Comparison of ENCODE assay signal across 13 mouse cellular contexts in the genomic region with DNA sequence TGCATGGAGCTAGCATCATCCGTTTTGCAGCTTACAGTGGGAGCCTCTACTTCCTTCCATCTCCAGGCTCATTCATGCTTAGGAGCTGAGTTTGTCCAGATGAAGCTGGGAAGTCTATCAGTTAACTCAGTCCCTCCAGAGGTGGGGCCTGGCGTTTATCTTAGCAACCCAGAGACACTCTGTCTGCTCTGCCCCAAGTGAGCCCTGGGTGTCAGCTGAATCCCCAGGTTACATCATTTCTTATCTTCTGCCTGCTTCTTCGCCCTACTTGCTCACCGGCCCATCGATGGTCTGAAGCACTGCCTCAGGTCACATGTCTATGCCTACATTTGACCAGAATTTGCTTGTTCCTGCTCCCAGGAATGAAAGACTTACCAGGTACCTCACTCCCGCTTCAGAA.
DNase-seq lines count a peak whose midpoint lies in the region; ATAC-seq and TF ChIP-seq lines count a peak whose summit lies in the region.
"Had no signal": no experiment of that assay in that cellular context is flagged by ENCODE, and none has a peak within 500 bp of the region (broad histone marks: within the 10 kb centered on the region; RNA-seq: fewer than 3 reads in every experiment).

No protein-coding gene starts in this region.

- ATAC-seq in kidney, embryonic 16.5 days (ENCODE audit: low FRiP score, low TSS enrichment) = peak; percentile 39; the same call in 1 of the 2 replicates
- ATAC-seq in kidney, embryonic 14.5 days (ENCODE audit: low FRiP score, low TSS enrichment) = no peak
- peak; percentile 99 for ATAC-seq in liver, embryonic 14.5 days (ENCODE audit: insufficient read depth)
- ATAC-seq in stomach, embryonic 15.5 days (ENCODE audit: insufficient read depth, low FRiP score, low read depth) = peak; percentile 99
- ATAC-seq: forebrain, postnatal 0 days had no signal

- no peaks in the 10 kb centered on the region for H3K9me3 ChIP-seq in kidney, embryonic 16.5 days (ENCODE audit: low read length)
- no peaks in the 10 kb centered on the region for H3K9me3 ChIP-seq in kidney, embryonic 14.5 days (ENCODE audit: control insufficient read depth, low read length)
- H3K9me3 ChIP-seq in liver, embryonic 14.5 days (ENCODE audit: control insufficient read depth, low read length) = no peaks in the 10 kb centered on the region
- no peaks in the 10 kb centered on the region for H3K9me3 ChIP-seq in stomach, embryonic 15.5 days
- H3K9me3 ChIP-seq: embryonic facial prominence, embryonic 12.5 days; midbrain, embryonic 12.5 days had no signal

- no peak overlapping the region for H3K27ac ChIP-seq in kidney, embryonic 16.5 days (ENCODE audit: low read length)
- no peak overlapping the region for H3K27ac ChIP-seq in kidney, embryonic 14.5 days (ENCODE audit: low read depth, low read length)
- H3K27ac ChIP-seq in liver, embryonic 14.5 days = peak overlapping the region; percentile 96
- no peak overlapping the region for H3K27ac ChIP-seq in stomach, embryonic 15.5 days
- H3K27ac ChIP-seq: embryonic facial prominence, embryonic 12.5 days; midbrain, embryonic 12.5 days had no signal

- H3K27me3 ChIP-seq in kidney, embryonic 16.5 days (ENCODE audit: insufficient read depth, low read length) = no peaks in the 10 kb centered on the region
- no peaks in the 10 kb centered on the region for H3K27me3 ChIP-seq in kidney, embryonic 14.5 days (ENCODE audit: control insufficient read depth, insufficient read depth, low read length)
- H3K27me3 ChIP-seq in liver, embryonic 14.5 days (ENCODE audit: control insufficient read depth, insufficient read depth, low read length) = no peaks in the 10 kb centered on the region
- no peaks in the 10 kb centered on the region for H3K27me3 ChIP-seq in stomach, embryonic 15.5 days (replicated peaks)
- H3K27me3 ChIP-seq: embryonic facial prominence, embryonic 12.5 days; midbrain, embryonic 12.5 days had no signal

- H3K4me3 ChIP-seq in kidney, embryonic 16.5 days (ENCODE audit: low read length) = no peak overlapping the region
- H3K4me3 ChIP-seq in kidney, embryonic 14.5 days (ENCODE audit: low read length) = no peak overlapping the region
- no peak overlapping the region for H3K4me3 ChIP-seq in liver, embryonic 14.5 days (ENCODE audit: insufficient read depth in 1 of 2, low read depth in 2 of 2, low read length in 2 of 2)
- no peak overlapping the region for H3K4me3 ChIP-seq in stomach, embryonic 15.5 days (replicated peaks)
- H3K4me3 ChIP-seq: embryonic facial prominence, embryonic 12.5 days; midbrain, embryonic 12.5 days had no signal

- H3K4me2 ChIP-seq in kidney, embryonic 16.5 days (replicated peaks; ENCODE audit: low read depth, low read length) = no peak overlapping the region
- H3K4me2 ChIP-seq in kidney, embryonic 14.5 days (replicated peaks; ENCODE audit: low read depth, low read length) = no peak overlapping the region
- H3K4me2 ChIP-seq in liver, embryonic 14.5 days (ENCODE audit: low read depth) = peak overlapping the region; percentile 66
- H3K4me2 ChIP-seq in stomach, embryonic 15.5 days = no peak overlapping the region
- H3K4me2 ChIP-seq: embryonic facial prominence, embryonic 12.5 days; midbrain, embryonic 12.5 days had no signal

- H3K36me3 ChIP-seq in kidney, embryonic 16.5 days (ENCODE audit: insufficient read depth, low read length) = no peaks in the 10 kb centered on the region
- H3K36me3 ChIP-seq in kidney, embryonic 14.5 days (ENCODE audit: control insufficient read depth, insufficient read depth, low read length) = no peaks in the 10 kb centered on the region
- H3K36me3 ChIP-seq in liver, embryonic 14.5 days (replicated peaks; ENCODE audit: control insufficient read depth, insufficient read depth, low read depth) = no peaks in the 10 kb centered on the region
- H3K36me3 ChIP-seq in stomach, embryonic 15.5 days = no peaks in the 10 kb centered on the region
- H3K36me3 ChIP-seq: embryonic facial prominence, embryonic 12.5 days; midbrain, embryonic 12.5 days had no signal

- no peaks in the 10 kb centered on the region for H3K4me1 ChIP-seq in kidney, embryonic 16.5 days (ENCODE audit: insufficient read depth, low read length)
- H3K4me1 ChIP-seq in kidney, embryonic 14.5 days (ENCODE audit: control insufficient read depth, insufficient read depth, low read length) = no peaks in the 10 kb centered on the region
- H3K4me1 ChIP-seq in liver, embryonic 14.5 days (replicated peaks; ENCODE audit: control insufficient read depth in 2 of 2, insufficient read depth in 2 of 2, low read length in 1 of 2) = peaks cover 59 to 63% of the 10 kb centered on the region in 2 experiments
- no peaks in the 10 kb centered on the region for H3K4me1 ChIP-seq in stomach, embryonic 15.5 days
- H3K4me1 ChIP-seq: embryonic facial prominence, embryonic 12.5 days; midbrain, embryonic 12.5 days had no signal

- TF ChIP-seq CTCF in liver, embryonic 14.5 days (IDR thresholded peaks at IDR 0.05; ENCODE audit: low read depth) = peak; percentile 31; the same call in 1 of the 2 replicates

- WGBS in kidney, embryonic 16.5 days = 89% methylated on average over 6 of the region's 6 CpGs
- WGBS in kidney, embryonic 14.5 days = 93% methylated on average over 6 of the region's 6 CpGs
- WGBS in liver, embryonic 14.5 days (ENCODE audit: insufficient replicate concordance) = 21% methylated on average over 6 of the region's 6 CpGs
- 80% methylated on average over 6 of the region's 6 CpGs for WGBS in stomach, embryonic 15.5 days

- no peak overlapping the region for H3K9ac ChIP-seq in kidney, embryonic 16.5 days (replicated peaks; ENCODE audit: low read length)
- H3K9ac ChIP-seq in kidney, embryonic 14.5 days (ENCODE audit: low read depth, low read length) = no peak overlapping the region
- peak overlapping the region; percentile 65 for H3K9ac ChIP-seq in liver, embryonic 14.5 days (replicated peaks)
- no peak overlapping the region for H3K9ac ChIP-seq in stomach, embryonic 15.5 days
- H3K9ac ChIP-seq: embryonic facial prominence, embryonic 12.5 days; forebrain, postnatal 0 days; midbrain, embryonic 12.5 days had no signal

- peak; percentile 91 for DNase-seq in c-Kit-positive CD71-positive TER-119-positive erythroid progenitor cells, embryonic 14.5 days (ENCODE audit: low spot score)
- DNase-seq in liver, embryonic 14.5 days (ENCODE audit: low read depth in 3 of 3, low spot score in 3 of 3) = peak; percentile 94 to 95 (median 95)
- DNase-seq in layer of hippocampus, postnatal 10 days (ENCODE audit: low spot score in 2 of 2) = no peak
- DNase-seq in urinary bladder, postnatal 10 days (ENCODE audit: low spot score) = no peak
- DNase-seq: adrenal gland, postnatal 14 days; cerebellum, adult 9-10 months; forebrain, postnatal 0 days; lung, adult 2 months had no signal

- peak; percentile 98 for TF ChIP-seq EP300 in liver, embryonic 14.5 days (IDR thresholded peaks at IDR 0.05; ENCODE audit: low read depth)

Comparison
In these comparisons a context has a peak if more than half of its experiments do, and no peak if none do; other contexts are left out.
1. DNase-seq: peak in c-Kit-positive CD71-positive TER-119-positive erythroid progenitor cells, embryonic 14.5 days (single experiment) and liver, embryonic 14.5 days (3 of 3); none in layer of hippocampus, postnatal 10 days (0 of 2) and urinary bladder, postnatal 10 days (single experiment).